Mouse (Mus musculus): ENCODE data around the gene Myo9b. TPM values are rescaled to one million over a fixed set of nuclear protein-coding genes. Genes with fewer than 3 reads are reported as not detected.

Gene Myo9b
- polyA plus RNA-seq, 1 experiment from 2014 or later: 23.9 TPM

DNA sequence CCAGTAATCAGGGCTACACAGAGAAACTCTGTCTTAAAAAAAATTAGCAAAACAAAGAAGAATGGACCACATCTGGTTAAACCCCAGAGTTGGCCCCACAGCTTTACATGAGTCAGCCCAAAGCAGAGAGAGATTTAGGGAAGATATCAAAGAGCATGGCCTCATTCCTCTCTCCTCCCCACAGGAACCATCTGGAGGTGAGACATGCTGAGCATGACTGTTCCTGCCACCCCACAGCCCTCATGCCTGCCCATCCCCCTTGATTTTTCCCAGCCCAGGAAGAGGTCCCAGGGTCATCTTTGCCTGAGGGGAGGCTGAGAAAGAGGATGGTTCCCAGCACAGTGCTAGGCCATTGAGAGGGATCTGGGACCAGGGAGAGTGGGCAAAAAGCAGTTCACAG is 95.9 kb downstream of the Myo9b start:
- no peak for ATAC-seq
- Histone ChIP-seq H3K27me3 (replicated peaks; ENCODE audit: control insufficient read depth, insufficient read depth, low read length) (no peaks in the 10 kb centered on the region), H3K36me3 (ENCODE audit: control insufficient read depth, insufficient read depth) (no peaks in the 10 kb centered on the region), H3K27ac (ENCODE audit: low read length) (no peak overlapping the region), H3K4me3 (replicated peaks; ENCODE audit: low read length) (no peak overlapping the region), H3K9me3 (ENCODE audit: control insufficient read depth, low read length) (no peaks in the 10 kb centered on the region), H3K4me2 (ENCODE audit: low read length) (no peak overlapping the region), H3K9ac (replicated peaks; ENCODE audit: low read depth, low read length) (no peak overlapping the region), H3K4me1 (replicated peaks; ENCODE audit: control insufficient read depth, insufficient read depth, low read length) (peaks cover 18% of the 10 kb centered on the region)

DNA sequence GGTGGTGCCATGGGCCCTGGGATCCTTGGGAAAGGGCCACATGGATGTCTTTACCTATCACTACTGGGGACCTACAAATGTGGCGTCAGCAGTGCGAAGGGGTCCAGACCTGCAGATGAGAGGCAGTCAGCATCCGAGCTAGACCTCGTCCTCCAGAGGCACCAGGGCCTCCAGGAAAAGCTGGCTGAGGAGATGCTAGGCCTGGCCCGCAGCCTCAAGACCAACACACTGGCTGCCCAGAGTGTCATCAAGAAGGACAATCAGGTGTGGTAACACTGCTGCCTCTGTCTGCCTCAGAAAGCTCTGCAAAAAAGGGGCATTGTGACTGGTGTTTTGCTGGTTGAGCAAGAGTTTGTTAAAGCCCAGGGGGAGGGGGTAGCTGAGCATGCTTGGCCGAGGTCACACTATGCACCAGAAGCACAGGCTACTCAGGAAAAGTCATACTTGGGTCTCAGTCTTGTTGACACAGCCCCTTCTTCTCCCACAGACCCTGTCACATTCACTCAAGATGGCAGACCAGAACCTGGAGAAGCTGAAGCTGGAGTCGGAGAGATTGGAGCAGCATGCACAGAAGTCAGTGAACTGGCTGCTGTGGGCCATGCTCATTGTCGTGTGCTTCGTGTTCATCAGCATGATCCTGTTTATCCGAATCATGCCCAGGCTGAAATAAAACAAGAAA is 96.7 kb downstream of the Myo9b start:
- H3K9me3 ChIP-seq (ENCODE audit: control insufficient read depth, low read length): no peaks in the 10 kb centered on the region
- ATAC-seq: no peak
- H3K4me2 ChIP-seq (ENCODE audit: low read length): no peak overlapping the region
- H3K4me3 ChIP-seq (replicated peaks; ENCODE audit: low read length): no peak overlapping the region
- H3K36me3 ChIP-seq (ENCODE audit: control insufficient read depth, insufficient read depth): no peaks in the 10 kb centered on the region
- H3K27ac ChIP-seq (ENCODE audit: low read length): no peak overlapping the region
- WGBS: 93% methylated on average over 10 of the region's 10 CpGs
- no peak overlapping the region for H3K9ac ChIP-seq (replicated peaks; ENCODE audit: low read depth, low read length)
- H3K27me3 ChIP-seq (replicated peaks; ENCODE audit: control insufficient read depth, insufficient read depth, low read length): no peaks in the 10 kb centered on the region
- peaks cover 18% of the 10 kb centered on the region for H3K4me1 ChIP-seq (replicated peaks; ENCODE audit: control insufficient read depth, insufficient read depth, low read length)

DNA sequence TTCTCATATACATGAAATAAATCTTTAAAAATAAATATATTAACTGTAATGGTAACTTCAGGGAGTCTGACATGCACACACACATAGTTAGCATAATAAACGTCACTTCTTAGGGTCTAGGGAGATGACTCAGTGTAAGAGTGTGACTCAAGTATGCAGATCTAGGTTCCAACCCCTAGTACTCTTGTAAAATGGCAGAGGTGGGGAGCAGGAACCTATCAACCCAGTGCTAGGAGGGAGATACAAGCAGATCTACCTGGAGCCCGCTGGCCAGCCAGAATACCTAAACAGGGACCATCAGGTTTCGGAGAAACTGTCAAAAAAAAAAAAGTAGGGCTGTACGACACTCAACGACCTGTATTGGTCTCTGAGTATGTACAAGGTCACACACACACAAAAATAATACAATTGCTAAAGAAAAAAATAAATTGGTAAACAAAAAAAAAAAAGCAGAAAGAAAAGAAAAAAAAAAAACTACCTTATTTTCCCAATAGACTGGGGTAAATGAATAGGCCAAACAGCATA is 98.3 kb downstream of the Myo9b start:
- H3K9ac ChIP-seq (replicated peaks; ENCODE audit: low read depth, low read length): peak overlapping the region; percentile 73
- no peaks in the 10 kb centered on the region for H3K27me3 ChIP-seq (replicated peaks; ENCODE audit: control insufficient read depth, insufficient read depth, low read length)
- H3K27ac ChIP-seq (ENCODE audit: low read length): peak overlapping the region; percentile 92
- peak overlapping the region; percentile 89 for H3K4me3 ChIP-seq (replicated peaks; ENCODE audit: low read length)
- H3K4me1 ChIP-seq (replicated peaks; ENCODE audit: control insufficient read depth, insufficient read depth, low read length): peaks cover 23% of the 10 kb centered on the region
- no peaks in the 10 kb centered on the region for H3K36me3 ChIP-seq (ENCODE audit: control insufficient read depth, insufficient read depth)
- H3K4me2 ChIP-seq (ENCODE audit: low read length): peak overlapping the region; percentile 55
- 19% methylated on average over 5 of the region's 5 CpGs for WGBS
- no peak for ATAC-seq
- no peaks in the 10 kb centered on the region for H3K9me3 ChIP-seq (ENCODE audit: control insufficient read depth, low read length)

DNA sequence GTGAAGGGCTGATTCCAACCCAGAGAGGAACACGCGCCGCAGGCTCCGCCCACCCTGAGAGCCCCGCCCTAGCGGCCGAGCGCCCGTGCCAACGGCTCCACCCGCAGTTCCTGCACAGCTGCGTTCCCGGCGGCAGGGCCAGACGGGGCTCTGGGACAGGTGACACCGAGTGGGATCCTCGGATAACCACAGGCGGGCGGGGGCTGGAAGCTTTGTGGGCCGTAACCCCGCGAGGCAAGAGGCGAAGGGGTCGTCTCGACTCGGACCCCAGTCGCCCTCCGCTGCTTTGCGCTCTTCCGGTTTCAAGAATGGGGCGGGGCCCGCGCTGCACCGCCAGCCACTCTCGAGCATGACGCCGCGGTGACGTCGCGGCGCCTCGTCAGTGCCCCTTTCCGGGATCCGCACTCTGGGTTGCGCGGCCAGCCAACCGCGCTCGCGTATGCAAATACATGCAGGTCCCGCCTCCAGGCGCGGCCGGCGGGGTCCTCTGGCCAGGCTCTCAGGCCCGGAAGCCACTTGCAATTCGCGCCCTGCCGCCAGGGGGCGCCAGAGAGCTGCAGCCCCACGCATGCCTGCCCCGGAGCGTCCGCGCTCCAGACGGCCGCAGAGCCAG is 98.8 kb downstream of the Myo9b start, which contains the start of gene Ocel1:
Gene Ocel1 (plus strand): TSS at position 63 of the 613 bp plus-strand sequence.
- Histone ChIP-seq H3K27me3 (replicated peaks; ENCODE audit: control insufficient read depth, insufficient read depth, low read length) (no peaks in the 10 kb centered on the region), H3K9me3 (ENCODE audit: control insufficient read depth, low read length) (no peaks in the 10 kb centered on the region), H3K4me1 (replicated peaks; ENCODE audit: control insufficient read depth, insufficient read depth, low read length) (peaks cover 25% of the 10 kb centered on the region), H3K9ac (replicated peaks; ENCODE audit: low read depth, low read length) (peak within 1 kb of the TSS; percentile 73), H3K4me3 (replicated peaks; ENCODE audit: low read length) (peak within 1 kb of the TSS; percentile 89), H3K27ac (ENCODE audit: low read length) (peak within 1 kb of the TSS; percentile 92), H3K4me2 (ENCODE audit: low read length) (peak within 1 kb of the TSS; percentile 55), H3K36me3 (ENCODE audit: control insufficient read depth, insufficient read depth) (no peaks in the 10 kb centered on the region)
- peak; percentile 87 for ATAC-seq
- under 1% methylated on average over 68 of the region's 68 CpGs for WGBS

DNA sequence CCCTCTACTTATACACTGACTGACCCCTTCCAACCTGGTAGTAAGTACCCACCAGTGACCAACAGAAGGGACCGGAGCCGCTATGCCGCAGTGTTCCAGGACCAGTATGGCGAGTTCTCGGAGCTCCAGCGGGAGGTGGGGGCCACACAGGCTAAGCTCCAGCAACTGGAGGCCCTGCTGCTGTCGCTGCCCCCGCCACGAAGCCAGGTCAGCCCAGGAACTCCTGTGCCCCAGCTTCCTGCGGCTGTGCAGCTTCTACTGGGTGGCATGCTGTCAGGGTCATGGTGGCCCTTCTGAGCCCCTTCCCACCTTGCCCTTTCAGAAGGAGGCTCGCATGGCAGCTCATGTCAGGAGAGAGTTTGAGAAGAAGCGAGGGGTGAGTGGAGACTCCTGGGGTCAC is 99.9 kb downstream of the Myo9b start:
- no peak overlapping the region for H3K27ac ChIP-seq (ENCODE audit: low read length)
- 80% methylated on average over 12 of the region's 12 CpGs for WGBS
- H3K9ac ChIP-seq (replicated peaks; ENCODE audit: low read depth, low read length): no peak overlapping the region
- H3K4me3 ChIP-seq (replicated peaks; ENCODE audit: low read length): no peak overlapping the region
- H3K27me3 ChIP-seq (replicated peaks; ENCODE audit: control insufficient read depth, insufficient read depth, low read length): no peaks in the 10 kb centered on the region
- H3K4me1 ChIP-seq (replicated peaks; ENCODE audit: control insufficient read depth, insufficient read depth, low read length): peaks cover 29% of the 10 kb centered on the region
- ATAC-seq: no peak
- H3K4me2 ChIP-seq (ENCODE audit: low read length): no peak overlapping the region
- no peaks in the 10 kb centered on the region for H3K9me3 ChIP-seq (ENCODE audit: control insufficient read depth, low read length)
- H3K36me3 ChIP-seq (ENCODE audit: control insufficient read depth, insufficient read depth): no peaks in the 10 kb centered on the region

DNA sequence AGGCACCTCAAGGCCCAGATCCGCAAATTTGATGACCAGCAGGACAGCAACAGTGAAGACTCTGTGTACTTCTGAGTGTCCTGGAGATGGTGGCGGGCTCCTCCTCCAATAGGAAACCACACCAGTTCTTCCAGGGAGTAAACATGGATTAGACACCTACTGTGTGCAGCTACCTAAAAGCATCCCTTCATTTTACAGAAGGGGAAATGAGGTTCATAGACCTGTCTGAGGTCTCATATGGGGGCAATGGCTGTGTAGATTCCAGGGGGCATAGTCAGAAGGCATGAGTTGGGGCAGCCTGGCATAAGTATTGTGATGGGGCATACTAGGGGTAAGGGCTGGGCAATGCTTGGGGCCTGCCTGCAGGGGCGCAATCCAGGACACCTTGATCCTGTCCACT is 100.5 kb downstream of the Myo9b start:
- Histone ChIP-seq H3K27me3 (replicated peaks; ENCODE audit: control insufficient read depth, insufficient read depth, low read length) (no peaks in the 10 kb centered on the region), H3K4me2 (ENCODE audit: low read length) (no peak overlapping the region), H3K27ac (ENCODE audit: low read length) (no peak overlapping the region), H3K9me3 (ENCODE audit: control insufficient read depth, low read length) (no peaks in the 10 kb centered on the region), H3K36me3 (ENCODE audit: control insufficient read depth, insufficient read depth) (0 out of 2 replicates have a peak, but pooled peaks cover 2% of the 10 kb centered on the region), H3K9ac (replicated peaks; ENCODE audit: low read depth, low read length) (no peak overlapping the region), H3K4me1 (replicated peaks; ENCODE audit: control insufficient read depth, insufficient read depth, low read length) (peaks cover 23% of the 10 kb centered on the region), H3K4me3 (replicated peaks; ENCODE audit: low read length) (no peak overlapping the region)
- no peak for ATAC-seq
- WGBS: 88% methylated on average over 3 of the region's 3 CpGs

DNA sequence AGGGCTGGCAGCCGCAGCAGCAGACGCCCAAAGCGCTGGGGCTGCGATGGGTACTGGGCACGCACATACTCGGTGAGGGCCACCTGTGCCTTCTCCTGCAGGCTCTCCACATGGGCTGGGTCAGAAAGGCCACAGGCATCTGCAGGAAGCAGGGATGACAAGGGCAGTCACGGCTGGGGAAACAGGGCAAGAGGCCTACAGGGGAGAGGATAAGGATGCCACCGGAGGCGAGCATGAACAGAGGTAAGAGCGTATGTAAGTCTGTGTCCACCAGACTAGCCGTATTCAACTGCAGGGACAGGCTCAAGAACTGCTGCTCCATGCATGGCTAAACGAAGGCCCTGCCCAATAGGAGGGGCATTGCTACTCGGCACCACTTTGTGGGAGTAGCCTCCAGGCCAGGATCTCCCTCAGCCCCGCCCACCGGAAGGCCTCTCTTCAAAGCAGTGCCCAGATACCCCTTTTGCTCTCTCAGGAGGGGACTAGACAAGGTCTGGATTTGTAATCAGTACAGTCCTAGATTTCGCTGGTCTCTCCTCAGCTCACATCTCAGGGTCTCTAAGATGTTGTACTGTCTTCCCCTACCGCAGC is 102.2 kb downstream of the Myo9b start:
- Histone ChIP-seq H3K9me3 (ENCODE audit: control insufficient read depth, low read length) (no peaks in the 10 kb centered on the region), H3K4me2 (ENCODE audit: low read length) (no peak overlapping the region), H3K36me3 (ENCODE audit: control insufficient read depth, insufficient read depth) (0 out of 2 replicates have a peak, but pooled peaks cover 2% of the 10 kb centered on the region), H3K27ac (ENCODE audit: low read length) (no peak overlapping the region), H3K9ac (replicated peaks; ENCODE audit: low read depth, low read length) (no peak overlapping the region), H3K27me3 (replicated peaks; ENCODE audit: control insufficient read depth, insufficient read depth, low read length) (no peaks in the 10 kb centered on the region), H3K4me3 (replicated peaks; ENCODE audit: low read length) (no peak overlapping the region), H3K4me1 (replicated peaks; ENCODE audit: control insufficient read depth, insufficient read depth, low read length) (peaks cover 26% of the 10 kb centered on the region)
- WGBS: 83% methylated on average over 17 of the region's 17 CpGs
- ATAC-seq: no peak

DNA sequence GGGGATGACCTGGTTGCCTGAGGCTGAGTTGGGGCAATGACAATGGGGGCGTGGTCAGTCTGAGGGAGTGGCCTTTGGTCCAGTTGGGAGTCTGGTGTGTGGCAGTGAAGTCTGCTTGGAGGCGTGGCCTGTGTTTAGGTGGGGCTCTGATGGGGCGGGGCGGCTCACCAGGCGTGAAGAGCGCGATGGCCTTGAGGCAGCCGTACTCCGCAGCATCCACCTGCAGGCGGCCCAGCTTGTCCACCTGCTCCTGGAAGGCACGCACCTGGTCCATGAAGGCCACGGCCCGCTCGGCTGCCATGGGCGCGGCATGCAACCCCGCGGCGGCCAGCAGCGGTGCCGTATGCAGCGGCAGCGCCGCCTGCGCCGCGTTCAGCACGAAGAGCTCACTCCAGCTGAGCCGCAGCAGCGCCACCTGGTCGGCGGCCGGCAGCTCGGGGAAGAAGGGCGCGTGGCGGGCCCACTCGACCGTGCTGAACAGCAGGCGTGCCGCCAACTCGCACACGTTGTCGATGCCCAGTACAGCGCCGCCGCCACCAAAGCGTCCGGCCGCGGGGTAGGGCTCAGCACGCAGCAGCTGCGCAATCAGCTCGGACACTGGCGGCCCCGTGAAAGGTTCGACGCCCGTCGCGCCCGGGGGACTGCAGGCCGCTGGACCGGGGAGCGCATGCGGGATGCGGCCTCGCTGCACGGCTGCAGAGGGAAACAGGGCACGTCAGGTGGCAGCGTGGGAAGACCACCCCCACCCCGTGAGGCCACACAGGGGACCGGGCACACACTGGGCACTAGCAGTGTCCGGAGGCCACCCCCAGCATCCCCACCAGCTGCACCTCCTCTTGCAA is 103.3 kb downstream of the Myo9b start:
- Histone ChIP-seq H3K27me3 (replicated peaks; ENCODE audit: control insufficient read depth, insufficient read depth, low read length) (no peaks in the 10 kb centered on the region; the same call in 1 of the 2 replicates), H3K27ac (ENCODE audit: low read length) (peak overlapping the region; percentile 47; the same call in 1 of the 2 replicates), H3K4me2 (ENCODE audit: low read length) (peak overlapping the region; percentile 75), H3K4me3 (replicated peaks; ENCODE audit: low read length) (peak overlapping the region; percentile 45), H3K4me1 (replicated peaks; ENCODE audit: control insufficient read depth, insufficient read depth, low read length) (peaks cover 33% of the 10 kb centered on the region), H3K9ac (replicated peaks; ENCODE audit: low read depth, low read length) (peak overlapping the region; percentile 70), H3K36me3 (ENCODE audit: control insufficient read depth, insufficient read depth) (0 out of 2 replicates have a peak, but pooled peaks cover 2% of the 10 kb centered on the region), H3K9me3 (ENCODE audit: control insufficient read depth, low read length) (no peaks in the 10 kb centered on the region)
- ATAC-seq: no peak
- WGBS: 5% methylated on average over 73 of the region's 74 CpGs

Measured in forebrain, embryonic 16.5 days (tissue).